Mouse (Mus musculus) thymus, postnatal 36 days (tissue): Measurements from ENCODE around the gene Osgep.
"Not testable (repeated sequence)": the region's sequence is repeated elsewhere in the genome, so short reads cannot be mapped to it uniquely, and the experiment has no call there.

Experiments
- DNase-seq, 2 experiments: peaks; one replicate each; pipeline ENCODE4 v3.0.0; 2022; ENCODE audit warnings: mixed read lengths in 2 of 2

Gene Osgep

DNA sequence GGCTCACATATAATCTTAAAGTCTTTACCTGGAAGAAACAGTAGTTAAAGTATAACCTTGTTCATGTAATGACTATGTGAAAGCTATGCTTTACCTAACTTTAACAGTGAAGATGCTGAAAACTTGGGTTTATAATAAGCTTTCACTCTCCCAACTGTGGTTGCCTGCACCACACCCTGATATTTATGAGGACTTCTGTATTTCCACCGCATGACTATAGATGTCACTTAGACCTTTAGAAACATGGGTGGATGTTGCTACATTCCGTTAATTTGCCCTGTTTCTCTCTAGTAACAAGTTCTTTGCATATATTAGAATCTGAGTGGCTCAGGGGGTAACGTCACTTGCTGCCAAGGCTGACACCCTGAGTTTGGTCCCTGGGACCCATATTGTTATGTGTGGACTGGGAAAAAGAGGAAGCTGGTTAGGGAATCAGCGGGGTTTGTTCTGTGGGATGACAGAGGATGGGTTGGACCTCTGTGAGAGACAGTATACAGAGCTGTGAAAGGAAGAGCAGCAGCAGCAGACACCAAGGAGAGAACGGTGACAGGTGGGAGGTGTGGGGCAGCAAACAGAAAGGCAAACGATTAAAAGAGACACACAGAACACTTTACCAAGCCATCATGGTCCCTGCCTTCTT is 49.0 kb downstream of the Osgep start:
- DNase-seq = no peak

DNA sequence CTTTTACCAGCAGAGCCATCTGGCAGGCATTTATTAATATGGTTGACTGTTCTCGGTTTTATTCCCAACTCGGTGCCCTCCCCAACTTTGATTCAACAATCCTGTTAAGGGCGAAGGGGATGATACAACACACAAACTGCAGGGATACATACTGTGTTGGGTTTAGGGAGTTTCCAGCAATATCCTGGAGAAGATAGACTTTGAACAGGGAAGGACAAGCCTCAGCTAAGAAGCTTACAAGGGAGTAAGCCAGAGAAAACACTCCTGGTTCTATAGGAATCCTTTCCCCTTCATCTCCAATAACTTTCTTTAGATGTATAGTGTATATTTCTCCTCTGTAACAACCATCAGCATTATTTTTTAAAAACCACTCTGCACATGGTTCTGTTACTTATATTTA is 49.5 kb downstream of the Osgep start:
- no peak for DNase-seq

- no peak for DNase-seq
Measured at GRCm38 (mm10) chr14:50871284-50871683, 53.4 kb downstream of the Osgep start.

DNA sequence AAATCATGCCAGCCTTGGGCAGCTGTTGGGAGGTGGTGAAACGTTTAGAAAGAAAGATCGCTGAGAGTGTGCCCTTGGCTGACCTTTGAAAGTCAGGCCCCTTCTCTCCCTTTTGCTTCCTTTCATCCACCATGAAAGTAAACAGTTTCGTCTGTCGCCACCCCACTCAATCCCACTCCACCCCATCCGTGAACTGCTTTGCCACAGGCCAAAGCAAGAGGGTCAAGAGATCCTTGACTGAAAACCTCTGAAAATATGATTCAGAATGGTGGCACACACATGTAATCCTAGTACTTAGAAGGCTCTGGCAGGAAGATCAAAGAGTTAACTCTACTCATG is 53.9 kb downstream of the Osgep start:
- peak in 1 of 2 experiments; percentile 10 for DNase-seq

DNA sequence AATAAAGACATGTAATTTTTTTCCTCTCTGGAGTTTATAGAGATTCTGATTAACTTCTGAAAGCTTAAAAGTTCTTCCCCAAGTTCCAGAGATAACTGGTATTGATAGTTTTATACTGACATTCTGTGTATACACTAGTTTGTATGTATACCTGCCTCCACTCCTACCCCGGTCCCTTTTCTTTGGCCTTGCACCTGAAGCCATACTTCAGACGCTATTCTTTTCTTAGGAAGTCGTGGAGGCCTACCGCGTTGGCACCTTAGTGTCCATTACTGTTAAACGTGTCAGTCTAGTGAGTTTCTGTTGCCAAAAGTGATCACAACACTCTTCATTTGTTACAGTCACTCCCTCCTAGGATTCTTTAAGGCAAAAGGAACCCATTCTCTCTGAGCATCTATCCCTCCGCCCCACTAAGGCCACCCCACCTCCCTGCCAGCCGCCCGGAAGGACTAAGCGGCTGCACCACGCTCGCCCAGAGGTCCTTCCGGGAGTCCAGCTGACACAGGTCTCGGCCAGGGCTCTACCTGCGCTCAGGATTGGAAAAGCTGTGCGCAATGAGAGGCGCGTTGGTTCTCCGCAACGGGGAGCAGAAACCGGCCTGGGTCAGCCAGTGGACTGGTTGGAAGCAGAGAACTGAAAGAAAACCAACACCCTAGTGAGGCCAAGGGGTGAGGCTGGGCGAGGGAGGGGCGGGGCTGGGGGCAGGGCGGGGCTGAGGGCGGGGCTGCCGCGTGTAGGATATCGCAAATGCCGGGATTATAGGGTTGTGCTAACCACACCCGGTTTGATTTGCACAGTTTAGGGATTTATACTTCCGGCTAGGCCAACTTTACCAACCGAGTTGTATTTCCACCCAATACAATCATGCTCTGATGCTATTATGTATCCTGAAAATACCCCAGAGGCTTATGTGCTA is 54.5 kb downstream of the Osgep start, which contains the start of gene Tep1:
Tep1 (minus strand) TSS at position 672 of the 916 bp plus-strand sequence.
- peak; percentile 66 to 68 for DNase-seq

DNA sequence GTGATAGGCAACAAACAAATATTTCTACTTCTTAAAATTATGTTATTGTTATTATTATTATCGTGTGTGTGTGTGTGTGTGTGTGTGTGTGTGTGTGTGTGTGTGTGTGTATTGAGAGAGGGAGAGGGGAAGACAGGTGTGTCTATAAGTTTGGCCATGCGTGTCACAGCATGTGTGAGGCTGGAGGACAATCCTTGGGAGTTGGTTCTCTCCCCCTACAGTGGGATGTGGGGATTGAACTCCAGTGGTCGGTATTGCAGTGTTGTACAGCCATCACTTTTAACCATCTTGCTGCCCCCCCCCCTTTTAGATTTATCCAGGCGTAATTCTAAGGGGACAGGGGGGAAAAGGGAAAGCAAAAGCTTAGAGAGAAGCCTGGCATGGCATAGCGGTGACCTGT is 56.0 kb downstream of the Osgep start:
- no peak for DNase-seq

DNA sequence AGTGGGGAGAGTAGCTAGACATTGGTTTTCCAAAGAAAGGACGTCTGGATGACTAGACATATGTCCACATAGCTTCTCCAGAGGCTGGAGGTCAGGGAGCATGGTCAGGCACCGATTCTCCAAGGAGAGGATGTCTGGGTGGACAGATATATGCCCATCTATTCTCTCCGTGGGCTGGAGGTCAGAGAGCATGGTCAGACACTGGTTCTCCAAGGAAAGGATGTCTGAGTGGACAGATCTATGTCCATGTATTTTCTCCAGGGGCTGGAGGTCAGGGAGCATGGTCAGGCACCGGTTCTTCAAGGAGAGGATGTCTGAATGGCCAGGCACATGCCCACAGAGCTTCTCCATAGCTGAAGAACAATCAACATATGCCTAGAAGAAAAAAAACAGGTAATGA is 56.5 kb downstream of the Osgep start:
- no peak for DNase-seq

DNA sequence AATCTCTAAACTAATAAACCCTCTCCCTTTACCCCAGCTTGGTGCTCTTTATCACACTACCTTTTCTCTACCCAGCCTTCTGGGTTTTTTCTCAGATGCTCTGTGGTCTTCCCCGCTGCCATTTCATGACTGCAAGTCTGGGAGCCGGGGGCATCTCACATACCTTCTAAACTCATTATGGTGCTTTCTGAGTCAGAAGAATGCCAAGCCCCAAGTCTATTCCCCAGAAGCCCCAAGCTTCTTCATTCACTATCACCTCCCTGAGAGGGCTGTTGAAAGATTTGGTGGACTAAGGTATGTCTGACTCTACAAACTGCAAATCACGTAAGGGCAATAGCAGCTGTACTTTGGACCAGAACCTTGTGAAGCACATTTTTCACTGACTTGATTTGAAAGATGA is 57.7 kb downstream of the Osgep start:
- DNase-seq = no peak

DNA sequence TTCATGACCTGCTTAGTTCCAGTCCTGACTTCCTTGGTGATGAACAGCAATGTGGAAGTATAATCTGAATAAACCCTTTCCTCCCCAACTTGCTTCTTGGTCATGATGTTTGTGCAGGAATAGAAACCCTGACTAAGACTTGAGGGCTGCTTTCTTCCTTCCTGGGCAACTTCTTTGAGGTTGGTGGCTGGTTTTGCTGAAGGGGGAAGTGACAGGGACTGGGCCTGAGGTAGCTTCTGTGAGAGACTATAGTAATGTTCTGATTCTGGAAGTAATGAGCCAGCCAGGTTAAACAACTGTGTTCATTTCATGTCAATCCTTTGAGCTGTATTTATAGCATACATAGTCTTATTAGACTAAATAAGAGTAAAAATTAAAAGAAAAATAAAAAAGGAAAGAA is 59.7 kb downstream of the Osgep start:
- DNase-seq = not testable (repeated sequence)

DNA sequence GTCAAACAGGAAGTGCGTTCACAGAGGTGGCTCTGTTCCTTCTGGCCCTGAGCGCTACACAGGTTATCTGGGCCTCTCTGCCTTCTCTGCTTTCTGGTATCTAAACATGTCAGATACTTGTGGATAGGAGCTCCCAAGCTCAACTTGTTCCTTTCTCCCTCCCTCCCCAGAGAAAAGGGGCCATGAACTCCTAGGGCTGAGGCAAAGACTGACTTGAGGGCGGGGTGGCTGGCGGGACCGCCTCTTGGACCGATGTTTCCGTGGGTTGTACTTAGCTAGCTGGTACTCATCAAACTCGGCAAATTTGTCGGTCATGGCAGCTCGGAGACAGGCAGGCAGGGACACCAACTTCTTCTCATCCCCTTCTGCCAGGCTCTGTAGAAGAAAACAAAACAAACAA is 62.1 kb downstream of the Osgep start:
- DNase-seq = no peak
